Mouse (Mus musculus) forebrain, postnatal 0 days (tissue): Measurements from ENCODE around the gene H6pd. TPM values are rescaled to one million over a fixed set of nuclear protein-coding genes. Genes with fewer than 3 reads are reported as not detected.

Source experiments
- ATAC-seq: fragments of 200-750 bp; cut with Nextera tagmentation; 2 replicates; pipeline ENCODE4 v1.8.0; 2017; ENCODE audit warnings: mild to moderate bottlenecking, moderate library complexity
- DNase-seq: peaks from one replicate; pipeline ENCODE4 v3.0.0-alpha.2; 2015
- H3K27ac ChIP-seq: fragments of 300-500 bp; sonication (generic); 2 replicates; pipeline ENCODE4 v1.5.1; 2014; ENCODE audit warnings: low read depth, mild to moderate bottlenecking, antibody characterized with exemption, low read length, moderate library complexity, mixed read lengths
- H3K27me3 ChIP-seq: fragments of 300-500 bp; sonication (generic); 2 replicates; pipeline ENCODE4 v1.6.1; 2014; ENCODE audit warnings: mild to moderate bottlenecking, low read length, mixed read lengths; ENCODE audit not compliant: insufficient read depth
- H3K36me3 ChIP-seq: fragments of 300-500 bp; sonication (generic); 2 replicates; pipeline ENCODE4 v1.6.1; 2014; ENCODE audit warnings: mild to moderate bottlenecking, moderate library complexity; ENCODE audit not compliant: insufficient read depth
- H3K4me1 ChIP-seq: fragments of 300-500 bp; sonication (generic); 2 replicates; pipeline ENCODE4 v1.6.1; 2014; ENCODE audit warnings: antibody characterized with exemption; ENCODE audit not compliant: insufficient read depth
- H3K4me2 ChIP-seq: fragments of 300-500 bp; sonication (generic); 2 replicates; pipeline ENCODE4 v1.6.1; 2014; ENCODE audit warnings: low read depth, mild to moderate bottlenecking, moderate library complexity
- H3K4me3 ChIP-seq: fragments of 300-500 bp; sonication (generic); 2 replicates; pipeline ENCODE4 v1.5.1; 2014; ENCODE audit warnings: low read depth, low read length, mixed read lengths
- H3K9ac ChIP-seq: fragments of 300-500 bp; sonication (generic); 2 replicates; pipeline ENCODE4 v1.6.1; 2014; ENCODE audit warnings: mild to moderate bottlenecking
- H3K9me3 ChIP-seq: fragments of 300-500 bp; sonication (generic); 2 replicates; pipeline ENCODE4 v1.6.1; 2016; ENCODE audit warnings: low read length
- CTCF ChIP-seq: sonication (generic); IDR thresholded peaks from 2 replicates; pipeline ENCODE4 v1.5.1; 2016; ENCODE audit warnings: antibody characterized with exemption, control low read depth, low read depth
- WGBS: fragments of 180-500 bp; shearing (Covaris S2); extraction: QIAGEN DNeasy Blood & Tissue Kit; methylation state at CpG from one replicate; pipeline ENCODE4 v1.1.7; 2014; 5-methylcytosine and 5-hydroxymethylcytosine counted together
- polyA plus RNA-seq: library from polyadenylated mRNA; unstranded; fragments of >200 nt; fragmentation: Nextera tagmentation; extraction: Ambion mirVana; gene quantifications from 2 replicates; pipeline ENCODE4 v1.2.1, GENCODE M21; 2015
- total RNA-seq: library from RNA; depleted of rRNA; stranded (reverse); fragments of >200 nt; gene quantifications from 2 replicates; pipeline ENCODE4 v1.2.3, GENCODE M21; 2014; rRNA removed

The H6pd gene
- total RNA-seq, result 6.5 and 8.4 TPM in 2 replicates
- 1.7 and 3.1 TPM in 2 replicates for polyA plus RNA-seq

GRCm38 (mm10) chr4:150008853-150009586, at the start of gene H6pd:
H6pd (minus strand) TSS chr4:150009023.
- Histone ChIP-seq H3K4me1 (no peaks in the 10 kb centered on the region), H3K9me3 (no peaks in the 10 kb centered on the region), H3K27ac (peak within 1 kb of the TSS; percentile 88), H3K4me2 (peak within 1 kb of the TSS; percentile 73), H3K27me3 (no peaks in the 10 kb centered on the region), H3K36me3 (no peaks in the 10 kb centered on the region), H3K4me3 (peak within 1 kb of the TSS; percentile 65), H3K9ac (peak within 1 kb of the TSS; percentile 80)
- peak; percentile 24; the same call in 1 of the 2 replicates for TF ChIP-seq CTCF
- 5% methylated on average over 51 of the region's 52 CpGs for WGBS
- DNase-seq, result peak; percentile 92
- ATAC-seq, result peak; percentile 90

- no peak overlapping the region for H3K4me3 ChIP-seq
- no peaks in the 10 kb centered on the region for H3K9me3 ChIP-seq
- DNase-seq (no peak), ATAC-seq (no peak)
- H3K9ac ChIP-seq, result no peak overlapping the region
- H3K27me3 ChIP-seq, result no peaks in the 10 kb centered on the region
- H3K4me1 ChIP-seq, result no peaks in the 10 kb centered on the region
- TF ChIP-seq CTCF, result no peak
- 90% methylated on average over 12 of the region's 12 CpGs for WGBS
- H3K4me2 ChIP-seq, result no peak overlapping the region
- H3K27ac ChIP-seq, result no peak overlapping the region
- no peaks in the 10 kb centered on the region for H3K36me3 ChIP-seq
Observed at GRCm38 (mm10) chr4:150057722-150058121, 48.9 kb upstream of the H6pd start.

DNA sequence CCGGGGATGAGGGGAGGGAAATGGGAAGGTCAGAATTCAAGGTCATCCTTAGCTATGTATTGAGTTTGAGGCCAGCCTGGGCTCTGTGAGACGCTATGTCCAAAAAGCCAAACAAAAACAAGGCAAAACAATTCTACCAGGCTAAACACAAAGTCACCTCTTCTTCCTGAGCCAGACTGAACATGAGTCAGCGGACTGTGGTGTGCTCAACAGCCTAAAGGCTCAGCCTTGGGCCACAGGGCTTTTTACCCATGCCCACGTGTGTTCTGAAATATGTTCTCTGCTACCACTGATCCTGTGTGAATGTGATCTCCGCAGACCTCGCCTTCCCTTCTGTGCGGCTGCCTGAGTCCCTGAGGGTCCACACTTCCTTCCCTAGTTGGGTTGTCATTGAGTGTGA, 47.3 kb upstream of the H6pd start:
- no peak overlapping the region for H3K27ac ChIP-seq
- no peak overlapping the region for H3K4me2 ChIP-seq
- ATAC-seq (no peak), DNase-seq (no peak)
- 90% methylated on average over 7 of the region's 7 CpGs for WGBS
- H3K9me3 ChIP-seq, result no peaks in the 10 kb centered on the region
- TF ChIP-seq CTCF, result no peak
- H3K4me3 ChIP-seq, result no peak overlapping the region
- no peaks in the 10 kb centered on the region for H3K27me3 ChIP-seq
- no peak overlapping the region for H3K9ac ChIP-seq
- no peaks in the 10 kb centered on the region for H3K36me3 ChIP-seq
- no peaks in the 10 kb centered on the region for H3K4me1 ChIP-seq

DNA sequence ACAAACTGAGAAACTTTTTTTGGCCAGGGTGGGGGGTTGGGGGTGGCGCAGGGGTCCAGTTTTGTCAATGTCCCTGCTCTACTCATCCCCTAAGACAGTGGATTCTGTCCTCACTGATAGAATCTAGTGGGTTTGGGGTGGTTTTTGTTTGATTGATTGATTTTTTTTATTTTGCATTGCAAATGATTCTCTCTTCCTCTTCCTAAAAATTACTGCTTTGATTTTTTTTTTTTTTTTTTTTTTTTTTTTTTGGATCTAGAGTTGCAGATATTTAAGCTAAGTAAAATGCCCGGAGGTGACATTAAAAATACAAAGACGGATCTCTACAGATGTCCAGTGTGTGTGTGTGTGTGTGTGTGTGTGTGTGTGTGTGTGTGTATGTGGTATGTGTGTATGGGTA, 43.6 kb upstream of the H6pd start:
- DNase-seq, result no peak
- H3K27ac ChIP-seq, result no peak overlapping the region
- H3K9ac ChIP-seq, result no peak overlapping the region
- ATAC-seq, result no peak
- 89% methylated on average over 3 of the region's 3 CpGs for WGBS
- no peak for TF ChIP-seq CTCF
- peaks cover 5% of the 10 kb centered on the region; the same call in 1 of the 2 replicates for H3K4me1 ChIP-seq
- H3K27me3 ChIP-seq, result peaks cover 25% of the 10 kb centered on the region
- no peaks in the 10 kb centered on the region for H3K9me3 ChIP-seq
- H3K4me3 ChIP-seq, result no peak overlapping the region
- no peak overlapping the region for H3K4me2 ChIP-seq
- H3K36me3 ChIP-seq, result no peaks in the 10 kb centered on the region

DNA sequence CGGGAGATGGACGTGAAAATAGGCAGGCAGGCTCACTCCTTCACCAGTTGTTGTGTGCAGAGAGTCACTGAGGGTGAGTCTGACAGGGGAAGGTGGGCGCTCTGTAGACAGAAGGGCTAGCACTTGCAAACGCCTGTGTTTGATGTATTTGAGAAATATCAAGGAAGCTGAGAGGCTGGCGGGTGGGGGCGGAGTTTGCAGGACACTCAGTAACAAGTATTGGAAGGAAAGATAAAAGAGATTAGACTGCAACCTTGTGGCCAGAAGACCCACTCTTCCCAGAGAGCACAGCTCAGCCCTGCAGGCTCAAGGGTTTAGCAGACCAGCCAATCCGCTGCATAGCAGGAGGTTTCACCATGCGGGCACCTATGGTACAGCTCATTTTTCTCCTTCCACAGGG, 42.7 kb upstream of the H6pd start:
- 78% methylated on average over 8 of the region's 8 CpGs for WGBS
- no peaks in the 10 kb centered on the region for H3K36me3 ChIP-seq
- H3K9ac ChIP-seq, result no peak overlapping the region
- DNase-seq (no peak), ATAC-seq (no peak)
- no peak overlapping the region for H3K4me2 ChIP-seq
- no peaks in the 10 kb centered on the region for H3K9me3 ChIP-seq
- no peak overlapping the region for H3K4me3 ChIP-seq
- no peak for TF ChIP-seq CTCF
- peaks cover 26% of the 10 kb centered on the region for H3K27me3 ChIP-seq
- peaks cover 5% of the 10 kb centered on the region; the same call in 1 of the 2 replicates for H3K4me1 ChIP-seq
- no peak overlapping the region for H3K27ac ChIP-seq

GRCm38 (mm10) chr4:150049564-150050226, 40.9 kb upstream of the H6pd start:
- H3K4me1 ChIP-seq, result peaks cover 5% of the 10 kb centered on the region; the same call in 1 of the 2 replicates
- no peak overlapping the region for H3K27ac ChIP-seq
- ATAC-seq (no peak), DNase-seq (no peak)
- H3K36me3 ChIP-seq, result no peaks in the 10 kb centered on the region
- H3K4me3 ChIP-seq, result no peak overlapping the region
- no peak for TF ChIP-seq CTCF
- WGBS, result 19% methylated on average over 13 of the region's 13 CpGs
- H3K9me3 ChIP-seq, result no peaks in the 10 kb centered on the region
- no peak overlapping the region for H3K4me2 ChIP-seq
- H3K9ac ChIP-seq, result no peak overlapping the region
- peaks cover 26% of the 10 kb centered on the region for H3K27me3 ChIP-seq

- Histone ChIP-seq H3K9ac (0 out of 2 replicates have a peak overlapping the region, but pooled peaks have one; percentile 31), H3K4me2 (peak overlapping the region; percentile 92), H3K36me3 (no peaks in the 10 kb centered on the region), H3K4me3 (peak overlapping the region; percentile 43), H3K4me1 (peaks cover 5% of the 10 kb centered on the region; the same call in 1 of the 2 replicates), H3K27me3 (peaks cover 26% of the 10 kb centered on the region), H3K9me3 (no peaks in the 10 kb centered on the region), H3K27ac (no peak overlapping the region)
- DNase-seq (no peak), ATAC-seq (no peak)
- 24% methylated on average over 15 of the region's 15 CpGs for WGBS
- no peak for TF ChIP-seq CTCF
Observed at GRCm38 (mm10) chr4:150049157-150049513, 40.3 kb upstream of the H6pd start.
